Mouse (Mus musculus) ES-E14 (cell line): ENCODE measurements at regions not wholly inside any gene's neighbourhood (a gene's known extent, or its start where the extent isn't known, plus 50 kb on each side); places are given as distances from the start of the nearest gene placed in this dataset.

ENCODE experiments used
- DNase-seq: peaks from one replicate; pipeline ENCODE4 v3.0.0-alpha.2; 2013; ENCODE audit warnings: low read depth, low spot score
- H3K27ac ChIP-seq: 2 replicates; pipeline ENCODE4 v1.5.1; 2012; ENCODE audit warnings: low read depth, mild to moderate bottlenecking, low read length, moderate library complexity, mixed read lengths; ENCODE audit not compliant: poor library complexity, insufficient read depth, severe bottlenecking
- H3K36me3 ChIP-seq: 2 replicates; pipeline ENCODE4 v1.6.1; 2012; ENCODE audit warnings: mild to moderate bottlenecking, low read length, moderate library complexity, mixed read lengths; ENCODE audit not compliant: control insufficient read depth, poor library complexity, insufficient read depth, severe bottlenecking
- H3K4me1 ChIP-seq, 2 experiments: fragments of 150-350 bp in 1 of 2; sonication (generic) in 1 of 2; 2 replicates each; pipeline ENCODE4 v1.6.1; 2012; ENCODE audit warnings: low read length in 2 of 2, mild to moderate bottlenecking in 1 of 2, mixed read lengths in 1 of 2; ENCODE audit not compliant: control insufficient read depth in 2 of 2, insufficient read depth in 2 of 2, poor library complexity in 1 of 2
- H3K4me3 ChIP-seq, 2 experiments: fragments of 150-350 bp in 1 of 2; sonication (generic) in 1 of 2; 2 replicates each; pipeline ENCODE4 v1.5.1; 2012; ENCODE audit warnings: low read length in 2 of 2, low read depth in 1 of 2, mild to moderate bottlenecking in 1 of 2, mixed read lengths in 1 of 2; ENCODE audit not compliant: insufficient read depth in 1 of 2, poor library complexity in 1 of 2, severe bottlenecking in 1 of 2
- H3K9ac ChIP-seq: 2 replicates; pipeline ENCODE4 v1.6.1; 2012; ENCODE audit warnings: low read depth, mild to moderate bottlenecking, low read length, mixed read lengths; ENCODE audit not compliant: poor library complexity, insufficient read depth, severe bottlenecking
- H3K9me3 ChIP-seq: fragments of 150-350 bp; sonication (generic); 2 replicates; pipeline ENCODE4 v1.6.1; 2012; ENCODE audit warnings: low read depth, mild to moderate bottlenecking, low read length; ENCODE audit not compliant: control insufficient read depth, insufficient read depth
- CHD2 ChIP-seq: IDR thresholded peaks from 2 replicates; pipeline ENCODE4 v1.6.1; 2014; ENCODE audit warnings: mild to moderate bottlenecking, low read depth, low read length, inconsistent platforms
- HCFC1 ChIP-seq: IDR thresholded peaks from 2 replicates; pipeline ENCODE4 v1.6.1; 2012; ENCODE audit warnings: low read length, inconsistent platforms, borderline replicate concordance; ENCODE audit not compliant: insufficient read depth
- MAFK ChIP-seq: IDR thresholded peaks from 2 replicates; pipeline ENCODE4 v1.6.1; 2014; ENCODE audit warnings: mild to moderate bottlenecking, low read depth, low read length, inconsistent platforms; ENCODE audit not compliant: insufficient read depth
- ZC3H11A ChIP-seq: IDR thresholded peaks from 2 replicates; pipeline ENCODE4 v1.6.1; 2012; ENCODE audit warnings: low read depth, mild to moderate bottlenecking, inconsistent platforms, low read length, borderline replicate concordance
- ZNF384 ChIP-seq: IDR thresholded peaks from 2 replicates; pipeline ENCODE4 v1.6.1; 2012; ENCODE audit warnings: low read depth, low read length, inconsistent platforms
- in situ Hi-C, 2 experiments: fragments of 600-800 bp; cut with MboI; formaldehyde crosslinking; loops; one replicate each; pipeline ENCODE4 v1.15.1; 2025; ENCODE audit warnings: low sequenced_read_pairs in 2 of 2, inconsistent platforms in 1 of 2; ENCODE audit not compliant: unreplicated experiment in 2 of 2

- H3K9me3 ChIP-seq: no peaks in the 10 kb centered on the region
- H3K4me3 ChIP-seq: no peak overlapping the region
- no peak for TF ChIP-seq ZC3H11A
- no peak for TF ChIP-seq HCFC1
- TF ChIP-seq CHD2: no peak
- TF ChIP-seq MAFK: no peak
- no peak for TF ChIP-seq ZNF384
- no peak overlapping the region for H3K9ac ChIP-seq
- H3K4me1 ChIP-seq: no peaks in the 10 kb centered on the region
- no peak for DNase-seq
- H3K27ac ChIP-seq: no peak overlapping the region
- in situ Hi-C loops: no loop called here
- H3K36me3 ChIP-seq: no peaks in the 10 kb centered on the region
Observed at GRCm38 (mm10) chr5:52044101-52044500, 146.2 kb downstream of the Dhx15 start.

- Histone ChIP-seq H3K4me1 (no peaks in the 10 kb centered on the region), H3K27ac (no peak overlapping the region), H3K36me3 (no peaks in the 10 kb centered on the region), H3K9me3 (no peaks in the 10 kb centered on the region), H3K9ac (no peak overlapping the region), H3K4me3 (no peak overlapping the region)
- no peak for DNase-seq
- in situ Hi-C loops: no loop called here
- TF ChIP-seq CHD2 (no peak), ZNF384 (no peak), ZC3H11A (no peak), MAFK (no peak), HCFC1 (no peak)
Observed at GRCm38 (mm10) chr5:52041447-52041846, 148.9 kb downstream of the Dhx15 start.

GRCm38 (mm10) chr5:52040427-52041312 lies 149.6 kb downstream of the Dhx15 start:
- H3K9ac ChIP-seq: no peak overlapping the region
- H3K4me3 ChIP-seq: no peak overlapping the region
- DNase-seq: no peak
- H3K9me3 ChIP-seq: no peaks in the 10 kb centered on the region
- H3K4me1 ChIP-seq: no peaks in the 10 kb centered on the region
- no peak for TF ChIP-seq CHD2
- no peak for TF ChIP-seq HCFC1
- TF ChIP-seq MAFK: no peak
- no peak for TF ChIP-seq ZC3H11A
- no peak for TF ChIP-seq ZNF384
- no peaks in the 10 kb centered on the region for H3K36me3 ChIP-seq
- no peak overlapping the region for H3K27ac ChIP-seq
- in situ Hi-C loops: no loop called here

- no peak overlapping the region for H3K4me3 ChIP-seq
- H3K9me3 ChIP-seq: no peaks in the 10 kb centered on the region
- no peak for TF ChIP-seq HCFC1
- TF ChIP-seq ZNF384: no peak
- no peak for TF ChIP-seq ZC3H11A
- no peak for TF ChIP-seq MAFK
- TF ChIP-seq CHD2: no peak
- no peak overlapping the region for H3K27ac ChIP-seq
- no peaks in the 10 kb centered on the region for H3K4me1 ChIP-seq
- in situ Hi-C loops: no loop called here
- no peaks in the 10 kb centered on the region for H3K36me3 ChIP-seq
- H3K9ac ChIP-seq: no peak overlapping the region
- DNase-seq: no peak
Observed at GRCm38 (mm10) chr5:52035339-52035738, 155.0 kb downstream of the Dhx15 start.

- no peak overlapping the region for H3K4me3 ChIP-seq
- no peak overlapping the region for H3K27ac ChIP-seq
- H3K36me3 ChIP-seq: no peaks in the 10 kb centered on the region
- H3K9me3 ChIP-seq: no peaks in the 10 kb centered on the region
- DNase-seq: no peak
- no peak for TF ChIP-seq MAFK
- no peak for TF ChIP-seq ZNF384
- TF ChIP-seq ZC3H11A: no peak
- no peak overlapping the region for H3K9ac ChIP-seq
- in situ Hi-C loops: no loop called here
- H3K4me1 ChIP-seq: no peaks in the 10 kb centered on the region
Observed at GRCm38 (mm10) chr5:52027478-52027877, 162.8 kb downstream of the Dhx15 start.
